Mouse (Mus musculus): ENCODE results near the gene Chd3. TPM values are rescaled to one million over a fixed set of nuclear protein-coding genes. Genes with fewer than 3 reads are reported as not detected.
A peak's percentile ranks its signal among the peaks of the same experiment; 100 is the strongest.

Chd3 gene
- polyA plus RNA-seq, 1 experiment from 2014 or later = 56.7 TPM

- H3K36me3 ChIP-seq = peaks cover 77% of the 10 kb centered on the region
- H3K27ac ChIP-seq = no peak overlapping the region
- no peaks in the 10 kb centered on the region for H3K27me3 ChIP-seq
- no peak overlapping the region for H3K9ac ChIP-seq
- no peak overlapping the region for H3K4me2 ChIP-seq
- whole genome bisulfite sequencing = 89% methylated on average over 23 of the region's 24 CpGs
- ATAC-seq (ENCODE audit: borderline replicate concordance, extremely low read depth, low FRiP score, low TSS enrichment) = no peak
- H3K4me1 ChIP-seq = peaks cover 20% of the 10 kb centered on the region
- H3K9me3 ChIP-seq = no peaks in the 10 kb centered on the region
- no peak overlapping the region for H3K4me3 ChIP-seq
Measured at GRCm38 (mm10) chr11:69404595-69405396, 35.6 kb upstream of the Chd3 start.

GRCm38 (mm10) chr11:69403691-69404594, 34.7 kb upstream of the Chd3 start:
- 89% methylated on average over 38 of the region's 38 CpGs for WGBS
- H3K9me3 ChIP-seq = no peaks in the 10 kb centered on the region
- no peak overlapping the region for H3K27ac ChIP-seq
- H3K36me3 ChIP-seq = peaks cover 77% of the 10 kb centered on the region
- no peak overlapping the region for H3K4me2 ChIP-seq
- H3K27me3 ChIP-seq = no peaks in the 10 kb centered on the region
- ATAC-seq (ENCODE audit: borderline replicate concordance, extremely low read depth, low FRiP score, low TSS enrichment) = no peak
- H3K4me1 ChIP-seq = peaks cover 24% of the 10 kb centered on the region
- H3K4me3 ChIP-seq = no peak overlapping the region
- no peak overlapping the region for H3K9ac ChIP-seq

- no peaks in the 10 kb centered on the region for H3K9me3 ChIP-seq
- H3K27me3 ChIP-seq = no peaks in the 10 kb centered on the region
- WGBS = 82% methylated on average over 12 of the region's 12 CpGs
- peaks cover 30% of the 10 kb centered on the region for H3K4me1 ChIP-seq
- ATAC-seq (ENCODE audit: borderline replicate concordance, extremely low read depth, low FRiP score, low TSS enrichment) = no peak
- H3K9ac ChIP-seq = no peak overlapping the region
- H3K4me2 ChIP-seq = no peak overlapping the region
- peaks cover 66% of the 10 kb centered on the region for H3K36me3 ChIP-seq
- H3K4me3 ChIP-seq = no peak overlapping the region
- H3K27ac ChIP-seq = no peak overlapping the region
Measured at GRCm38 (mm10) chr11:69401987-69402386, 32.8 kb upstream of the Chd3 start.

GRCm38 (mm10) chr11:69401210-69401637, 32.0 kb upstream of the Chd3 start:
- H3K9me3 ChIP-seq = no peaks in the 10 kb centered on the region
- ATAC-seq (ENCODE audit: borderline replicate concordance, extremely low read depth, low FRiP score, low TSS enrichment) = peak; percentile 75
- peaks cover 36% of the 10 kb centered on the region for H3K4me1 ChIP-seq
- H3K36me3 ChIP-seq = peaks cover 59% of the 10 kb centered on the region
- no peak overlapping the region for H3K4me2 ChIP-seq
- WGBS = 19% methylated on average over 22 of the region's 22 CpGs
- no peaks in the 10 kb centered on the region for H3K27me3 ChIP-seq
- no peak overlapping the region for H3K9ac ChIP-seq
- no peak overlapping the region for H3K4me3 ChIP-seq
- H3K27ac ChIP-seq = no peak overlapping the region

- Histone ChIP-seq H3K36me3 (peaks cover 49% of the 10 kb centered on the region), H3K9me3 (no peaks in the 10 kb centered on the region), H3K9ac (no peak overlapping the region), H3K4me2 (peak overlapping the region; percentile 45), H3K4me3 (peak overlapping the region; percentile 11), H3K27me3 (no peaks in the 10 kb centered on the region), H3K27ac (0 out of 2 replicates have a peak overlapping the region, but pooled peaks have one; percentile 11), H3K4me1 (peaks cover 36% of the 10 kb centered on the region)
- WGBS = 75% methylated on average over 25 of the region's 25 CpGs
- no peak for ATAC-seq (ENCODE audit: borderline replicate concordance, extremely low read depth, low FRiP score, low TSS enrichment)
Measured at GRCm38 (mm10) chr11:69400083-69400850, 31.1 kb upstream of the Chd3 start.

- 0 out of 2 replicates have a peak overlapping the region, but pooled peaks have one; percentile 11 for H3K27ac ChIP-seq
- peaks cover 41% of the 10 kb centered on the region for H3K36me3 ChIP-seq
- WGBS = 28% methylated on average over 64 of the region's 66 CpGs
- H3K4me3 ChIP-seq = peak overlapping the region; percentile 11
- peak overlapping the region; percentile 68 for H3K4me2 ChIP-seq
- peaks cover 36% of the 10 kb centered on the region for H3K4me1 ChIP-seq
- no peak for ATAC-seq (ENCODE audit: borderline replicate concordance, extremely low read depth, low FRiP score, low TSS enrichment)
- H3K9me3 ChIP-seq = no peaks in the 10 kb centered on the region
- H3K9ac ChIP-seq = no peak overlapping the region
- no peaks in the 10 kb centered on the region for H3K27me3 ChIP-seq
Measured at GRCm38 (mm10) chr11:69399201-69400082, 30.2 kb upstream of the Chd3 start.

- H3K36me3 ChIP-seq = peaks cover 33% of the 10 kb centered on the region
- ATAC-seq (ENCODE audit: borderline replicate concordance, extremely low read depth, low FRiP score, low TSS enrichment) = no peak
- H3K4me2 ChIP-seq = peak overlapping the region; percentile 68
- peaks cover 42% of the 10 kb centered on the region for H3K4me1 ChIP-seq
- peak overlapping the region; percentile 97 for H3K27ac ChIP-seq
- H3K9me3 ChIP-seq = no peaks in the 10 kb centered on the region
- H3K9ac ChIP-seq = peak overlapping the region; percentile 93
- H3K27me3 ChIP-seq = no peaks in the 10 kb centered on the region
- H3K4me3 ChIP-seq = peak overlapping the region; percentile 69
- WGBS = 38% methylated on average over 21 of the region's 21 CpGs
Measured at GRCm38 (mm10) chr11:69398486-69399200, 29.4 kb upstream of the Chd3 start.

GRCm38 (mm10) chr11:69398059-69398458, 28.9 kb upstream of the Chd3 start, which contains the start of gene Tmem88:
Gene Tmem88, minus strand, starts transcription at chr11:69398234.
- H3K4me3 ChIP-seq = peak within 1 kb of the TSS; percentile 69
- peak within 1 kb of the TSS; percentile 93 for H3K9ac ChIP-seq
- peak within 1 kb of the TSS; percentile 68 for H3K4me2 ChIP-seq
- no peak for ATAC-seq (ENCODE audit: borderline replicate concordance, extremely low read depth, low FRiP score, low TSS enrichment)
- peaks cover 28% of the 10 kb centered on the region for H3K36me3 ChIP-seq
- H3K4me1 ChIP-seq = peaks cover 42% of the 10 kb centered on the region
- H3K27me3 ChIP-seq = no peaks in the 10 kb centered on the region
- no peaks in the 10 kb centered on the region for H3K9me3 ChIP-seq
- WGBS = 7% methylated on average over 13 of the region's 16 CpGs
- H3K27ac ChIP-seq = peak within 1 kb of the TSS; percentile 97

- H3K36me3 ChIP-seq = peaks cover 24% of the 10 kb centered on the region
- H3K4me3 ChIP-seq = peak overlapping the region; percentile 69
- H3K4me1 ChIP-seq = peaks cover 42% of the 10 kb centered on the region
- H3K27me3 ChIP-seq = no peaks in the 10 kb centered on the region
- H3K4me2 ChIP-seq = peak overlapping the region; percentile 68
- no peak for ATAC-seq (ENCODE audit: borderline replicate concordance, extremely low read depth, low FRiP score, low TSS enrichment)
- 13% methylated on average over 24 of the region's 24 CpGs for WGBS
- no peaks in the 10 kb centered on the region for H3K9me3 ChIP-seq
- H3K27ac ChIP-seq = peak overlapping the region; percentile 97
- H3K9ac ChIP-seq = peak overlapping the region; percentile 93
Measured at GRCm38 (mm10) chr11:69397581-69398057, 28.4 kb upstream of the Chd3 start.

GRCm38 (mm10) chr11:69396772-69397171, 27.6 kb upstream of the Chd3 start:
- no peaks in the 10 kb centered on the region for H3K27me3 ChIP-seq
- H3K4me2 ChIP-seq = peak overlapping the region; percentile 68
- H3K4me3 ChIP-seq = peak overlapping the region; percentile 69
- H3K4me1 ChIP-seq = peaks cover 42% of the 10 kb centered on the region
- H3K9me3 ChIP-seq = no peaks in the 10 kb centered on the region
- H3K27ac ChIP-seq = peak overlapping the region; percentile 97
- H3K36me3 ChIP-seq = peaks cover 18% of the 10 kb centered on the region
- no peak for ATAC-seq (ENCODE audit: borderline replicate concordance, extremely low read depth, low FRiP score, low TSS enrichment)
- peak overlapping the region; percentile 93 for H3K9ac ChIP-seq
- 31% methylated on average over 11 of the region's 11 CpGs for WGBS

Measured in lung, embryonic 15.5 days (tissue).